Mouse (Mus musculus) erythroblast, embryonic 14.5 days (primary cell): Measurements from ENCODE around the gene Flt3l.

ENCODE experiments used
- GATA1 ChIP-seq: IDR thresholded peaks from 2 replicates; pipeline ENCODE4 v1.6.1; 2012; ENCODE audit warnings: low read length, inconsistent platforms, mixed read lengths
- TAL1 ChIP-seq: IDR thresholded peaks from 3 replicates; pipeline ENCODE4 v1.6.1; 2012; ENCODE audit warnings: low read length, inconsistent platforms, mixed read lengths

DNA sequence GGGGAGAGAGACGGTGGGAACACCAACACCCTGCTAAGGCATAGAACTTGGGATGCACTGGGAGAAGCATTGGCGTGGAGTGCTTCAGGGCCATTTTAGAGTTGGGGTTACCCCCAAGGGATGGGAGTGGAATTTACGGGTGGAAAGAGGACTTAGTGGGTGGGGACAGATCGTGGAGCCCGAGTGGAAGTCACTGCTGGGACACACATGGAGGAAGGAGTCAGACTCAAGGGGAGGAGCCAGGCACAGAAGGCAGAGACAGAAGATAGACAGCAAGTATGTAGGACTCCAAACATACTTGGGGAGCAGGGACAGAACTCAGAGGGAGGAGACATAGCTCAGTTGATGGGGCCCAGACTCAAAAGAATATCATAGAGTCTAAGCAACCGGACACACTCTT is 26.3 kb upstream of the Flt3l start:
- TF ChIP-seq GATA1 (no peak), TAL1 (no peak)
